Mouse (Mus musculus): Measurements from ENCODE around the gene Sac3d1.

Gene Sac3d1

GRCm38 (mm10) chr19:6113116-6113515, 5.3 kb downstream of the Sac3d1 start:
- no peaks in the 10 kb centered on the region for H3K27me3 ChIP-seq (ENCODE audit: insufficient read depth, low read length)
- no peak overlapping the region for H3K4me3 ChIP-seq (replicated peaks; ENCODE audit: low read length)
- H3K4me1 ChIP-seq (replicated peaks; ENCODE audit: low read depth, low read length), result peaks cover 40% of the 10 kb centered on the region
- peaks cover 76% of the 10 kb centered on the region for H3K36me3 ChIP-seq (ENCODE audit: insufficient read depth, low read length)
- no peak for TF ChIP-seq POU5F1 (IDR thresholded peaks at IDR 0.05; ENCODE audit: borderline replicate concordance, low read length)
- no peak for TF ChIP-seq NANOG (IDR thresholded peaks at IDR 0.05; ENCODE audit: borderline replicate concordance, low read length)
- TF ChIP-seq CTCF (conservative IDR thresholded peaks at IDR 0.05; ENCODE audit: low read length), result no peak
- no peaks in the 10 kb centered on the region for H3K9me3 ChIP-seq (ENCODE audit: low read length)

- no peaks in the 10 kb centered on the region for H3K9me3 ChIP-seq (ENCODE audit: low read length)
- TF ChIP-seq POU5F1 (IDR thresholded peaks at IDR 0.05; ENCODE audit: borderline replicate concordance, low read length), result no peak
- peaks cover 47% of the 10 kb centered on the region for H3K4me1 ChIP-seq (replicated peaks; ENCODE audit: low read depth, low read length)
- no peak within 1 kb of the TSS for H3K4me3 ChIP-seq (replicated peaks; ENCODE audit: low read length)
- H3K27me3 ChIP-seq (ENCODE audit: insufficient read depth, low read length), result no peaks in the 10 kb centered on the region
- peaks cover 48% of the 10 kb centered on the region for H3K36me3 ChIP-seq (ENCODE audit: insufficient read depth, low read length)
These were observed 12.9 kb downstream of the Sac3d1 start, which contains the start of gene Naaladl1 for GRCm38 (mm10) chr19:6105586-6105985. Naaladl1 (plus strand) TSS chr19:6105782.

GRCm38 (mm10) chr19:6104476-6104875, 14.0 kb downstream of the Sac3d1 start:
- H3K27me3 ChIP-seq (ENCODE audit: insufficient read depth, low read length), result no peaks in the 10 kb centered on the region
- H3K4me1 ChIP-seq (replicated peaks; ENCODE audit: low read depth, low read length), result peaks cover 57% of the 10 kb centered on the region
- H3K36me3 ChIP-seq (ENCODE audit: insufficient read depth, low read length), result peaks cover 54% of the 10 kb centered on the region
- TF ChIP-seq CTCF (conservative IDR thresholded peaks at IDR 0.05; ENCODE audit: low read length) (no peak), POU5F1 (IDR thresholded peaks at IDR 0.05; ENCODE audit: borderline replicate concordance, low read length) (no peak), NANOG (IDR thresholded peaks at IDR 0.05; ENCODE audit: borderline replicate concordance, low read length) (no peak)
- no peaks in the 10 kb centered on the region for H3K9me3 ChIP-seq (ENCODE audit: low read length)
- H3K4me3 ChIP-seq (replicated peaks; ENCODE audit: low read length), result no peak overlapping the region

GRCm38 (mm10) chr19:6102169-6102853, 16.1 kb downstream of the Sac3d1 start:
- no peaks in the 10 kb centered on the region for H3K27me3 ChIP-seq (ENCODE audit: insufficient read depth, low read length)
- TF ChIP-seq POU5F1 (IDR thresholded peaks at IDR 0.05; ENCODE audit: borderline replicate concordance, low read length) (no peak), CTCF (conservative IDR thresholded peaks at IDR 0.05; ENCODE audit: low read length) (no peak), NANOG (IDR thresholded peaks at IDR 0.05; ENCODE audit: borderline replicate concordance, low read length) (no peak)

GRCm38 (mm10) chr19:6101186-6101585, 17.3 kb downstream of the Sac3d1 start:
- H3K9me3 ChIP-seq (ENCODE audit: low read length), result no peaks in the 10 kb centered on the region
- TF ChIP-seq CTCF (conservative IDR thresholded peaks at IDR 0.05; ENCODE audit: low read length) (no peak), POU5F1 (IDR thresholded peaks at IDR 0.05; ENCODE audit: borderline replicate concordance, low read length) (no peak), NANOG (IDR thresholded peaks at IDR 0.05; ENCODE audit: borderline replicate concordance, low read length) (no peak)
- H3K36me3 ChIP-seq (ENCODE audit: insufficient read depth, low read length), result peaks cover 62% of the 10 kb centered on the region
- H3K4me1 ChIP-seq (replicated peaks; ENCODE audit: low read depth, low read length), result peaks cover 51% of the 10 kb centered on the region
- no peaks in the 10 kb centered on the region for H3K27me3 ChIP-seq (ENCODE audit: insufficient read depth, low read length)
- no peak overlapping the region for H3K4me3 ChIP-seq (replicated peaks; ENCODE audit: low read length)

More at GRCm38 (mm10) chr19:6102169-6102853, 16.1 kb downstream of the Sac3d1 start:
- no peak overlapping the region for H3K4me3 ChIP-seq (replicated peaks; ENCODE audit: low read length)
- H3K9me3 ChIP-seq (ENCODE audit: low read length), result no peaks in the 10 kb centered on the region
- peaks cover 59% of the 10 kb centered on the region for H3K36me3 ChIP-seq (ENCODE audit: insufficient read depth, low read length)
- H3K4me1 ChIP-seq (replicated peaks; ENCODE audit: low read depth, low read length), result peaks cover 53% of the 10 kb centered on the region

GRCm38 (mm10) chr19:6097847-6098246, 20.6 kb downstream of the Sac3d1 start:
- Histone ChIP-seq H3K27me3 (ENCODE audit: insufficient read depth, low read length) (no peaks in the 10 kb centered on the region), H3K36me3 (ENCODE audit: insufficient read depth, low read length) (peaks cover 81% of the 10 kb centered on the region), H3K4me1 (replicated peaks; ENCODE audit: low read depth, low read length) (peaks cover 64% of the 10 kb centered on the region), H3K4me3 (replicated peaks; ENCODE audit: low read length) (no peak overlapping the region), H3K9me3 (ENCODE audit: low read length) (no peaks in the 10 kb centered on the region)
- no peak for TF ChIP-seq POU5F1 (IDR thresholded peaks at IDR 0.05; ENCODE audit: borderline replicate concordance, low read length)
- no peak for TF ChIP-seq NANOG (IDR thresholded peaks at IDR 0.05; ENCODE audit: borderline replicate concordance, low read length)
- TF ChIP-seq CTCF (conservative IDR thresholded peaks at IDR 0.05; ENCODE audit: low read length), result no peak

- H3K4me3 ChIP-seq (replicated peaks; ENCODE audit: low read length), result no peak within 1 kb of the TSS
- no peaks in the 10 kb centered on the region for H3K27me3 ChIP-seq (ENCODE audit: insufficient read depth, low read length)
- no peak for TF ChIP-seq NANOG (IDR thresholded peaks at IDR 0.05; ENCODE audit: borderline replicate concordance, low read length)
- TF ChIP-seq POU5F1 (IDR thresholded peaks at IDR 0.05; ENCODE audit: borderline replicate concordance, low read length), result no peak
- TF ChIP-seq CTCF (conservative IDR thresholded peaks at IDR 0.05; ENCODE audit: low read length), result no peak
- no peaks in the 10 kb centered on the region for H3K9me3 ChIP-seq (ENCODE audit: low read length)
- peaks cover 71% of the 10 kb centered on the region for H3K4me1 ChIP-seq (replicated peaks; ENCODE audit: low read depth, low read length)
- peaks cover 99% of the 10 kb centered on the region for H3K36me3 ChIP-seq (ENCODE audit: insufficient read depth, low read length)
These were observed 24.3 kb downstream of the Sac3d1 start, which contains the start of gene AC131692.1 for GRCm38 (mm10) chr19:6094119-6094518. AC131692.1 (plus strand) TSS chr19:6094419.

GRCm38 (mm10) chr19:6088841-6089240, 29.6 kb downstream of the Sac3d1 start:
- H3K27me3 ChIP-seq (ENCODE audit: insufficient read depth, low read length), result no peaks in the 10 kb centered on the region
- H3K9me3 ChIP-seq (ENCODE audit: low read length), result no peaks in the 10 kb centered on the region
- no peak for TF ChIP-seq CTCF (conservative IDR thresholded peaks at IDR 0.05; ENCODE audit: low read length)
- TF ChIP-seq POU5F1 (IDR thresholded peaks at IDR 0.05; ENCODE audit: borderline replicate concordance, low read length), result no peak
- no peak for TF ChIP-seq NANOG (IDR thresholded peaks at IDR 0.05; ENCODE audit: borderline replicate concordance, low read length)
- H3K36me3 ChIP-seq (ENCODE audit: insufficient read depth, low read length), result peaks cover 82% of the 10 kb centered on the region
- peak overlapping the region; percentile 45; the same call in 1 of the 2 replicates for H3K4me3 ChIP-seq (replicated peaks; ENCODE audit: low read length)
- peaks cover 84% of the 10 kb centered on the region for H3K4me1 ChIP-seq (replicated peaks; ENCODE audit: low read depth, low read length)

Measured in E14TG2a.4 (cell line).